ENCODE assay signal across 34 mouse cellular contexts in genomic region chr2:26257315-26258096, GRCm38 (mm10). TPM values are rescaled to one million over a fixed set of nuclear protein-coding genes. Genes with fewer than 3 reads are reported as not detected.
A peak's percentile ranks its signal among the peaks of the same experiment; 100 is the strongest.
DNase-seq lines count a peak whose midpoint lies in the region; ATAC-seq and TF ChIP-seq lines count a peak whose summit lies in the region.
"Had no signal": no experiment of that assay in that cellular context is flagged by ENCODE, and none has a peak within 500 bp of the region (broad histone marks: within the 10 kb centered on the region; RNA-seq: fewer than 3 reads in every experiment).

No protein-coding gene starts in this region.

- no peak overlapping the region for H3K9ac ChIP-seq in intestine, embryonic 15.5 days
- no peak overlapping the region for H3K9ac ChIP-seq in intestine, postnatal 0 days (ENCODE audit: low read depth, low read length)
- H3K9ac ChIP-seq in stomach, postnatal 0 days (ENCODE audit: low read length), result no peak overlapping the region
- H3K9ac ChIP-seq: embryonic facial prominence, embryonic 13.5 days; forebrain, postnatal 0 days; heart, embryonic 13.5 days; hindbrain, embryonic 14.5 days had no signal

- peak; percentile 75 for DNase-seq in heart, adult 11 months
- DNase-seq in heart, adult 8-10 months (ENCODE audit: low spot score), result no peak
- DNase-seq in stomach, postnatal 0 days (ENCODE audit: low spot score), result no peak
- DNase-seq in kidney, adult 8-10 months, result no peak
- DNase-seq in spleen, adult 18-20 months, result no peak
- DNase-seq: adrenal gland, adult 2 months; adrenal gland, postnatal 14 days; cerebellum, adult 11-12 months; cerebellum, adult 8-10 months; cerebellum, postnatal 10 days; cerebellum, postnatal 36 days; embryo, embryonic 11 days; forebrain, postnatal 0 days; gastrocnemius, adult 2 months; gastrocnemius, postnatal 14 days; heart, adult 18-20 months; heart, postnatal 14 days; heart, postnatal 4 days had no signal

- H3K36me3 ChIP-seq in intestine, embryonic 15.5 days, result no peaks in the 10 kb centered on the region
- H3K36me3 ChIP-seq in intestine, postnatal 0 days (ENCODE audit: control insufficient read depth, insufficient read depth), result no peaks in the 10 kb centered on the region
- no peaks in the 10 kb centered on the region for H3K36me3 ChIP-seq in stomach, postnatal 0 days (ENCODE audit: control insufficient read depth, insufficient read depth, low read length)
- H3K36me3 ChIP-seq: embryonic facial prominence, embryonic 10.5 days; embryonic facial prominence, embryonic 13.5 days; heart, embryonic 10.5 days; heart, embryonic 13.5 days had no signal

- TF ChIP-seq EP300 in stomach, postnatal 0 days (optimal IDR thresholded peaks at IDR 0.05), result no peak

- no peak for TF ChIP-seq CTCF in intestine, postnatal 0 days (IDR thresholded peaks at IDR 0.05; ENCODE audit: low read depth)
- no peak for TF ChIP-seq CTCF in stomach, postnatal 0 days (IDR thresholded peaks at IDR 0.05; ENCODE audit: low read depth)

- no peak overlapping the region for H3K4me3 ChIP-seq in intestine, embryonic 15.5 days (replicated peaks)
- H3K4me3 ChIP-seq in intestine, postnatal 0 days (ENCODE audit: low read depth, low read length), result no peak overlapping the region
- no peak overlapping the region for H3K4me3 ChIP-seq in stomach, postnatal 0 days (ENCODE audit: low read depth, low read length)
- H3K4me3 ChIP-seq: embryonic facial prominence, embryonic 10.5 days; embryonic facial prominence, embryonic 13.5 days; erythroblast, embryonic 14.5 days; gastrocnemius, adult 2 months; heart, embryonic 10.5 days; heart, embryonic 13.5 days had no signal

- no peak overlapping the region for H3K4me2 ChIP-seq in intestine, embryonic 15.5 days (replicated peaks)
- H3K4me2 ChIP-seq in intestine, postnatal 0 days (replicated peaks; ENCODE audit: low read depth), result no peak overlapping the region
- H3K4me2 ChIP-seq in stomach, postnatal 0 days (replicated peaks; ENCODE audit: low read depth), result no peak overlapping the region
- H3K4me2 ChIP-seq: embryonic facial prominence, embryonic 13.5 days; heart, embryonic 13.5 days; hindbrain, embryonic 14.5 days had no signal

- peak; percentile 60; the same call in 1 of the 2 replicates for ATAC-seq in intestine, embryonic 15.5 days
- 0 out of 2 replicates have a peak, but pooled peaks have one; percentile 31 for ATAC-seq in intestine, postnatal 0 days
- ATAC-seq in stomach, postnatal 0 days (ENCODE audit: low FRiP score, low TSS enrichment), result 0 out of 2 replicates have a peak, but pooled peaks have one; percentile 14
- ATAC-seq: CD4-positive, CD25-positive, alpha-beta regulatory T cell, adult 4 months; forebrain, embryonic 14.5 days; forebrain, postnatal 0 days; hindbrain, postnatal 0 days had no signal

- 80% methylated on average over 16 of the region's 16 CpGs for WGBS in intestine, embryonic 15.5 days
- WGBS in intestine, postnatal 0 days, result 71% methylated on average over 16 of the region's 16 CpGs
- 67% methylated on average over 16 of the region's 16 CpGs for WGBS in stomach, postnatal 0 days

- no peaks in the 10 kb centered on the region for H3K9me3 ChIP-seq in intestine, embryonic 15.5 days
- H3K9me3 ChIP-seq in intestine, postnatal 0 days (ENCODE audit: control insufficient read depth), result no peaks in the 10 kb centered on the region
- H3K9me3 ChIP-seq in stomach, postnatal 0 days (ENCODE audit: control insufficient read depth, low read length), result no peaks in the 10 kb centered on the region
- H3K9me3 ChIP-seq: embryonic facial prominence, embryonic 10.5 days; embryonic facial prominence, embryonic 13.5 days; heart, embryonic 10.5 days; heart, embryonic 13.5 days had no signal

- no peaks in the 10 kb centered on the region for H3K4me1 ChIP-seq in intestine, embryonic 15.5 days (replicated peaks)
- H3K4me1 ChIP-seq in intestine, postnatal 0 days (replicated peaks; ENCODE audit: control insufficient read depth, insufficient read depth, low read length), result no peaks in the 10 kb centered on the region
- H3K4me1 ChIP-seq in stomach, postnatal 0 days (replicated peaks; ENCODE audit: control insufficient read depth, insufficient read depth), result no peaks in the 10 kb centered on the region
- H3K4me1 ChIP-seq: heart, embryonic 10.5 days; heart, embryonic 13.5 days had no signal

- no peak overlapping the region for H3K27ac ChIP-seq in intestine, embryonic 15.5 days
- H3K27ac ChIP-seq in intestine, postnatal 0 days (ENCODE audit: low read depth, low read length), result no peak overlapping the region
- H3K27ac ChIP-seq in stomach, postnatal 0 days (replicated peaks), result 0 out of 2 replicates have a peak overlapping the region, but pooled peaks have one; percentile 35
- H3K27ac ChIP-seq: embryonic facial prominence, embryonic 10.5 days; embryonic facial prominence, embryonic 13.5 days; gastrocnemius, adult 2 months; heart, embryonic 10.5 days; heart, embryonic 13.5 days; hindbrain, embryonic 14.5 days; hindbrain, postnatal 0 days had no signal

- no peaks in the 10 kb centered on the region for H3K27me3 ChIP-seq in intestine, embryonic 15.5 days (replicated peaks)
- H3K27me3 ChIP-seq in intestine, postnatal 0 days (replicated peaks; ENCODE audit: control insufficient read depth, insufficient read depth, low read length), result no peaks in the 10 kb centered on the region
- H3K27me3 ChIP-seq in stomach, postnatal 0 days (ENCODE audit: control insufficient read depth, insufficient read depth, low read length), result no peaks in the 10 kb centered on the region
- H3K27me3 ChIP-seq: embryonic facial prominence, embryonic 13.5 days had no signal

RNA-seq across cellular contexts. Expression of gene Qsox2, which starts 20.2 kb away (rescaled TPM):
- 10 to 100 TPM; 13.4 to 20.0 (median 15.9) TPM for total RNA-seq in heart, adult 8-10 months (2022)
- 23.2 and 26.9 TPM in 2 replicates for polyA plus RNA-seq in intestine, embryonic 15.5 days (2015; fragmentation: Nextera tagmentation; extraction: Ambion mirVana)
- polyA plus RNA-seq in intestine, postnatal 0 days (2015; fragmentation: Nextera tagmentation; extraction: Ambion mirVana), result 7.0 and 7.5 TPM in 2 replicates
- 10.7 and 11.2 TPM in 2 replicates for polyA plus RNA-seq in stomach, postnatal 0 days (2015; fragmentation: Nextera tagmentation; extraction: Ambion mirVana)

RNA-seq across cellular contexts. Expression of gene Ccdc187, which starts 36.9 kb away (rescaled TPM):
- total RNA-seq in heart, adult 8-10 months (2022), result under 1 TPM; 0.08 to 0.17 (median 0.14) TPM
- polyA plus RNA-seq in intestine, embryonic 15.5 days (2015; fragmentation: Nextera tagmentation; extraction: Ambion mirVana), result 0.36 and 0.37 TPM in 2 replicates
- polyA plus RNA-seq in intestine, postnatal 0 days (2015; fragmentation: Nextera tagmentation; extraction: Ambion mirVana), result 0.09 and 0.21 TPM in 2 replicates
- 0.21 and 0.40 TPM in 2 replicates for polyA plus RNA-seq in stomach, postnatal 0 days (2015; fragmentation: Nextera tagmentation; extraction: Ambion mirVana)
- total RNA-seq: gastrocnemius, adult 2 months; MEL had no signal
- polyA plus RNA-seq: C2C12; CD4-positive, CD25-positive, alpha-beta regulatory T cell, adult 4 months; heart, embryonic 10.5 days had no signal

RNA-seq across cellular contexts. Expression of gene Lhx3, which starts 49.4 kb away (rescaled TPM):
- total RNA-seq in heart, adult 8-10 months (2022), result not detected
- polyA plus RNA-seq in intestine, embryonic 15.5 days (2015; fragmentation: Nextera tagmentation; extraction: Ambion mirVana), result not detected in 2 replicates
- 0.10 TPM in 1 of 2 replicates, not detected in the other for polyA plus RNA-seq in intestine, postnatal 0 days (2015; fragmentation: Nextera tagmentation; extraction: Ambion mirVana)
- not detected in 2 replicates for polyA plus RNA-seq in stomach, postnatal 0 days (2015; fragmentation: Nextera tagmentation; extraction: Ambion mirVana)
- total RNA-seq: adrenal gland, postnatal 14 days; forebrain, postnatal 0 days; gastrocnemius, adult 2 months; gastrocnemius, postnatal 14 days; gastrocnemius, postnatal 4 days; heart, adult 18-20 months; heart, postnatal 14 days; heart, postnatal 4 days; MEL had no signal
- polyA plus RNA-seq: C2C12; CD4-positive, CD25-positive, alpha-beta regulatory T cell, adult 4 months; cortical plate, adult 2 months; erythroblast, embryonic 14.5 days; forebrain, embryonic 14.5 days; forebrain, postnatal 0 days; heart, embryonic 16.5 days had no signal

RNA-seq across cellular contexts. Expression of gene Gpsm1, which starts 57.8 kb away (rescaled TPM):
- 100 to 1,000 TPM; 188 to 246 (median 219) TPM for total RNA-seq in heart, adult 8-10 months (2022)
- polyA plus RNA-seq in intestine, embryonic 15.5 days (2015; fragmentation: Nextera tagmentation; extraction: Ambion mirVana), result 26.7 and 26.8 TPM in 2 replicates
- 6.3 and 6.9 TPM in 2 replicates for polyA plus RNA-seq in intestine, postnatal 0 days (2015; fragmentation: Nextera tagmentation; extraction: Ambion mirVana)
- 20.4 and 20.9 TPM in 2 replicates for polyA plus RNA-seq in stomach, postnatal 0 days (2015; fragmentation: Nextera tagmentation; extraction: Ambion mirVana)
